Mouse (Mus musculus) heart, embryonic 12.5 days (tissue): ENCODE measurements around the gene Gemin7. TPM values are rescaled to one million over a fixed set of nuclear protein-coding genes. Genes with fewer than 3 reads are reported as not detected.
A peak's percentile ranks its signal among the peaks of the same experiment; 100 is the strongest.
"Not testable (repeated sequence)": the region's sequence is repeated elsewhere in the genome, so short reads cannot be mapped to it uniquely, and the experiment has no call there.

Experiments used
- ATAC-seq: fragments of 200-750 bp; cut with Nextera tagmentation; 2 replicates; pipeline ENCODE4 v1.8.0; 2017; ENCODE audit warnings: moderate TSS enrichment, moderate library complexity; ENCODE audit not compliant: insufficient number of reproducible peaks, low FRiP score
- H3K27ac ChIP-seq: fragments of 300-500 bp; sonication (generic); 2 replicates; pipeline ENCODE4 v1.5.1; 2016; ENCODE audit warnings: mild to moderate bottlenecking, moderate library complexity; ENCODE audit not compliant: poor library complexity, severe bottlenecking
- H3K27me3 ChIP-seq: fragments of 300-500 bp; sonication (generic); replicated peaks from 2 replicates; pipeline ENCODE4 v1.6.1; 2016; ENCODE audit warnings: mild to moderate bottlenecking, moderate library complexity
- H3K36me3 ChIP-seq: fragments of 300-500 bp; sonication (generic); 2 replicates; pipeline ENCODE4 v1.6.1; 2016; ENCODE audit warnings: mild to moderate bottlenecking, moderate library complexity
- H3K4me1 ChIP-seq: fragments of 300-500 bp; sonication (generic); replicated peaks from 2 replicates; pipeline ENCODE4 v1.6.1; 2016; ENCODE audit warnings: mild to moderate bottlenecking
- H3K4me2 ChIP-seq: fragments of 300-500 bp; sonication (generic); 2 replicates; pipeline ENCODE4 v1.6.1; 2016; ENCODE audit warnings: mild to moderate bottlenecking, moderate library complexity
- H3K4me3 ChIP-seq: fragments of 300-500 bp; sonication (generic); 2 replicates; pipeline ENCODE4 v1.5.1; 2016; ENCODE audit warnings: mild to moderate bottlenecking
- H3K9ac ChIP-seq: fragments of 300-500 bp; sonication (generic); 2 replicates; pipeline ENCODE4 v1.6.1; 2016; ENCODE audit warnings: mild to moderate bottlenecking, moderate library complexity
- H3K9me3 ChIP-seq: fragments of 300-500 bp; sonication (generic); replicated peaks from 2 replicates; pipeline ENCODE4 v1.6.1; 2016; ENCODE audit warnings: mild to moderate bottlenecking, moderate library complexity
- WGBS: fragments of 180-500 bp; shearing (Covaris S2); methylation state at CpG from one replicate; pipeline ENCODE4 v1.1.7; 2016; 5-methylcytosine and 5-hydroxymethylcytosine counted together
- polyA plus RNA-seq: library from polyadenylated mRNA; unstranded; fragments of >200 nt; fragmentation: Nextera tagmentation; extraction: Ambion mirVana; gene quantifications from 2 replicates; pipeline ENCODE4 v1.2.1, GENCODE M21; 2016

Gemin7 gene
- 118 and 121 TPM in 2 replicates for polyA plus RNA-seq

DNA sequence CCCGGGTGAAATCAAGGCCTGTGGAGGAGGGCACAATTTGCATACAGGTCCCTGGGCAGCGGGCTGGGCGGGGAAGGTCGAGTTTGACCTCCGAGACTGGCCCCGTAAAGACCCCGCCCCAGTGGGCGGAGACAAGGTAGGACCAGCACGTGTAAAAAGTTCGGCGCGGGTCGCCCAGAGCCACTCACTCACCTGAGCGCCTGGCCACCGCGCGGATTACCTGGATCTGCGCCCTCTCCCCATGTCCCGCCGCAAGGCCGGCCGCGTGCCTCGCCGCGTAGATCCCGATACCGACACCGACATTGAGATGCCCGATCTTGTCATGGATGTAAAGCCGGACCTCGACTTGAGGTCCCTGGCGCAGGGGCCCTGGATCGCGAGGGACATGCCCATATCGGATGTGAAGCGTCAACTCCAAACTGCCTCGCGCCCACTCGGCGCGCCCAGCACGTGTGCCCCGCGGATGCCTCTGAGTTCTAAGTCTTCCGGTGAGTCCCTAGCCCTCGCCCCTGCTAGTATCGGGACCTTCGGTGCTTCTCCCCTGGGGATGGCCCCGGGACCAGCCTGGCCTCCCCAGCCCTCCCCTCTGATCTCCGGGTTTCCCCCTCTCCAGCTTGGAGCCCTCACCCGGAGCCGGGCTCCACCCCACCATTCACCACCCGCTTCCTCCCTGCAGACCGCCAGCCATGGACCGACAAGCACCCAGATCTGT is at the start of gene Gemin7, which contains the start of gene Zfp296:
Gemin7 (minus strand) TSS at position 455 of the 712 bp plus-strand sequence.
Zfp296 (plus strand) TSS at position 147 of the 712 bp plus-strand sequence.
- peak; percentile 23; the same call in 1 of the 2 replicates for ATAC-seq
- H3K27ac ChIP-seq = no peak within 1 kb of the TSS

DNA sequence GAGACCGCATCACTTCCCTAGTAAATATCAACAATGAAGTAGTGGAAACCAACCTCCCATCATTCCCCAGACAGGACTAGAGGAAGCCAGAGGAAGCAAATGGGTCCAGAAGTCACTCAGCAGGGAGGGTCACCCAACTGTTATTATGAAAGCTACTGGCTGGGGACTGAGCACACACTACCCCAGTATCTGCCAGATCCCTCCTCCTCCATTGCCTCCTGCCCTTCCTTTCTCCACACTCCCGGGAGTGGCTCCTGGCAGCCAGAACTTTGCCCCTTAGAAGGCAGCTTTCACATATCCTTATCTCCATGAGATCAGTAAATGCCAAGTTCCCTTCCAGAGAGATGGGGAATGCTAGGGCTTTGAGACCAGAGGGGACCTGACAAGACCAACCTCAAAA is 46.0 kb upstream of the Gemin7 start:
- H3K9ac ChIP-seq = no peak overlapping the region
- no peak overlapping the region for H3K27ac ChIP-seq
- no peaks in the 10 kb centered on the region for H3K36me3 ChIP-seq
- no peak overlapping the region for H3K4me3 ChIP-seq
- ATAC-seq = no peak
- WGBS = 45% methylated on average over 2 of the region's 2 CpGs
- H3K27me3 ChIP-seq = peaks cover 25% of the 10 kb centered on the region
- no peak overlapping the region for H3K4me2 ChIP-seq
- peaks cover 5% of the 10 kb centered on the region for H3K4me1 ChIP-seq
- H3K9me3 ChIP-seq = no peaks in the 10 kb centered on the region

More for the DNA sequence above, at the start of gene Gemin7, which contains the start of gene Zfp296:
- WGBS = under 1% methylated on average over 56 of the region's 56 CpGs
- Histone ChIP-seq H3K4me1 (peaks cover 20% of the 10 kb centered on the region), H3K9me3 (no peaks in the 10 kb centered on the region), H3K9ac (peak within 1 kb of the TSS; percentile 64), H3K36me3 (peaks cover 29% of the 10 kb centered on the region), H3K27me3 (peaks cover 50% of the 10 kb centered on the region), H3K4me2 (peak within 1 kb of the TSS; percentile 76), H3K4me3 (peak within 1 kb of the TSS; percentile 43)

DNA sequence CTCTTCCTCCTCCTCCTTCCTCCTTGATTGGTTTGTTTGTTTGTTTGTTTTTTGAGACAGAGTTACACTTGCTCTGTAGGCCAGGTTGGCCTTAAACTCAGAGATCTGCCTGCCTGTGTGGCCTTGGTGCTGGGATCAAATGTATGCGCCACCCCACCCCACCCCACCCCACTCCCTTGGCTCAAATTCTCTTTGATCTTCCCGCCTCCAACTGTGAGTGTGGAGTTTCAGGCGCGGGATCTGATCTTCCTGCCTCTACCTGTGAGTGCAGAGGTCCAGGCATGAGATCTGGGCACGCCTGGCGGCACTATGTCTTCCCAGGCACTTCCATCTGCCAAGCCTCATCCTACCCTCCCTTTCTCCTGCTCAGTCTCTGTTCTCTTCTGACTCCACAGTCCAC is 44.8 kb upstream of the Gemin7 start:
- peaks cover 5% of the 10 kb centered on the region for H3K4me1 ChIP-seq
- no peak overlapping the region for H3K27ac ChIP-seq
- H3K27me3 ChIP-seq = peaks cover 25% of the 10 kb centered on the region
- no peak for ATAC-seq
- WGBS = 34% methylated on average over 6 of the region's 6 CpGs
- H3K9ac ChIP-seq = no peak overlapping the region
- no peaks in the 10 kb centered on the region for H3K36me3 ChIP-seq
- H3K4me3 ChIP-seq = no peak overlapping the region
- H3K4me2 ChIP-seq = no peak overlapping the region
- H3K9me3 ChIP-seq = no peaks in the 10 kb centered on the region

DNA sequence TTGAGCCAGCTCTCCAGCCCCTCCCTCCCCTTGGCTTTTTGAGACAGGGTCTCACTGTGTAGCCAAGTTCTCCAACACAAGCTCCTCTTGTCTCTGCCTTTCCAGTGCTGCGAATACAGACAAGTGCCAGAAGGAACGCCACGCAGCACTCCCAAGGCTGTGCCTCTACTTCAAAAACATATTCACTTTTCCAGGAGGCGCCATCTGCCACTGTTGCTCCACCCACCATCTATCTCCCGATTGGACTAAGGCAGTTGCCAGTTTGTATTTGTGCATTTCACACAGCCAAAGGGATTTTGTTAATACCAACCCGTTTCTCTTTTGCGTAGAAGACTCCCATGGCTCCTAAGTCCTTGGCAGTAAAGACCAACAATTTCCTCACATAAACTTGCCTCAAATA is 43.4 kb upstream of the Gemin7 start:
- Histone ChIP-seq H3K36me3 (no peaks in the 10 kb centered on the region), H3K27ac (no peak overlapping the region), H3K9me3 (no peaks in the 10 kb centered on the region), H3K4me2 (no peak overlapping the region), H3K9ac (no peak overlapping the region), H3K4me3 (no peak overlapping the region), H3K4me1 (peaks cover 5% of the 10 kb centered on the region), H3K27me3 (peaks cover 25% of the 10 kb centered on the region)
- WGBS = 89% methylated on average over 7 of the region's 7 CpGs
- no peak for ATAC-seq

DNA sequence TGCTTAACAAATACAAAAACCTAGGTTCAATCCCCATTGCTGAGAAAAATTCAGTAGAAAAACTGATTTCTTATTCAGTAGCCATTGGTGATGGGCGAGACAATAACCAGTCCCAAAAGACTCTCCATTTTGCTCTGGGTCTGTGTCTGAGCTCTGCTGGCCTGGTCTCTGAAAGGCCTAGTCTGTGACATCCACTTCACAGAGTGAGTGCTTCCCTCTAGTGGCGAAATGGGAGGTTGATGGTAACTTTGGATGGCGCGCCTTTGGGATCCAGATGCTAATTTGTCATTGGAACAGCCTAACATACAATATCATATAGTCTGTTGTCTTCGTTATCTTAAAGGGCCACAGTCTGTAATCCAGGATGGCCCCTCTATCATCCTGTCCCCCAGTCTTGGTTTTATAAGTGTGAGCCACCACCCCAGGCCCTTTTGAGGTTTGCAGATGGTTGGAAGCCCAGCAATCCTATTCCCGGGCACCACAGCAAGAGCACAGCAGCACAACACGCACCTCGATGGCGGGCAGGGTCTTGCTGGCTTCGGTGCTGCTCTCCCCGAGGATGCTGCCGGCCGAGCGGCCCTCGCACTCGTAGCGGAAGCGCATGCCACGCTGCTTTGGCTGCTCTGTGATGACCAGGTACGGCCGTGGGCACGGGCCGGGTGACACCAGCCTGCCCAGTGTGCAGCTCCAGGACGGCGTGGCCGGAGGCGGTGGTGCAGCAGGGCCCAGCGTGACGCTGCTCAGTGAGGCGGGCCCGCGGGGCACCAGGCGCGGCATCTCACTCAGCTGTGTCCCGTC is 41.8 kb upstream of the Gemin7 start:
- ATAC-seq = peak; percentile 60
- no peaks in the 10 kb centered on the region for H3K9me3 ChIP-seq

DNA sequence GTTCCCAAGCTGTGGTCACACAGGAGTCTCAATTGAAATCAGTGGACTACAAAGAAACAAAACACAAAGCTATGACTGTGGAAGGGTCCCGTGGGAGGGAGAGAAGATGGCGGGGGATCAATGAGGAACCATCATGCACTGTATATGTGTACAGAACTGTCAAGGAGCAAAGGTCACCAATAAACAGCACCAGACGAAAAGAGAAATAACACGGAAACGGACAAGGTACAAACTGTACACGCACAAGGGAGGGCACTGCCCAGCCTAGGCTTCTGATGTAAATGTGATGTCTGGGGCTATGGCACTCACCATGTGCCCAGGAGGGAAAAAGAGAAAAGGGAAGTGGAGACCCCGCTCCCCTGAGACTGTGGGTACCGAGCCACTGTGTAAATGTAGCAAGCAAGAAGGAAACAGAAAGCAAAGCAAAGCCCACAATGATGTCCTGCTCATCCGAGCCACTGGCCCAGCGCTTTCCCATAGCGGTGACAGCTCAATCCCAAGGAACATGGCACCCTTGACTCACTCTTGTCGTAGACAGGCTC is 37.7 kb upstream of the Gemin7 start:
- H3K9me3 ChIP-seq = no peaks in the 10 kb centered on the region
- 78% methylated on average over 12 of the region's 12 CpGs for WGBS

More for the DNA sequence above, 41.8 kb upstream of the Gemin7 start:
- Histone ChIP-seq H3K27ac (no peak overlapping the region), H3K4me3 (peak overlapping the region; percentile 42), H3K4me1 (peaks cover 5% of the 10 kb centered on the region), H3K4me2 (peak overlapping the region; percentile 76), H3K9ac (peak overlapping the region; percentile 61), H3K27me3 (peaks cover 25% of the 10 kb centered on the region), H3K36me3 (peaks cover 9% of the 10 kb centered on the region)
- 6% methylated on average over 35 of the region's 35 CpGs for WGBS

DNA sequence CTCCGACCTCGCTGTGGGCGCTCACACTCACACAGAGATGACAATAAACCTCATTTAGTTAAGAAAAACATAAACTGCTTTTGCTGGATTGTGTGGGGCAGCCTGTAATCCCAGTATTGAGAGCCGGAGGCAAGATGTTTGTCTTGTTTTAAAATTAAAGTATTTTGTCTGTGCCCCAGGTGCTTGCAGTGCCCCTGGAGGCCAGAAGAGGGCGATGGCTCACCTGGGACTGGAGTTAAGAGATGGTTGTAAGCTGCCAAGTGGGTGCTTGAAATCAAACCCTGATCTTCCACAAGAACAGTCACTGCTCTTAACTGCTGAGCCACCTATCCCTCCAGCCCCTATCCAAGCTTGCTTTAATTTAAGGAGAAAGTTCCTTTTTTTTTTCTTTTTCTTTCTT is 33.6 kb upstream of the Gemin7 start:
- no peak for ATAC-seq
- WGBS = 77% methylated on average over 5 of the region's 5 CpGs
- Histone ChIP-seq H3K27ac (no peak overlapping the region), H3K4me1 (no peaks in the 10 kb centered on the region), H3K9me3 (no peaks in the 10 kb centered on the region), H3K4me2 (no peak overlapping the region), H3K9ac (no peak overlapping the region), H3K36me3 (peaks cover 17% of the 10 kb centered on the region), H3K27me3 (no peaks in the 10 kb centered on the region), H3K4me3 (no peak overlapping the region)

More for the DNA sequence above, 37.7 kb upstream of the Gemin7 start:
- Histone ChIP-seq H3K4me2 (no peak overlapping the region), H3K27me3 (peaks cover 7% of the 10 kb centered on the region), H3K27ac (no peak overlapping the region), H3K36me3 (peaks cover 15% of the 10 kb centered on the region), H3K4me1 (peaks cover 5% of the 10 kb centered on the region), H3K9ac (no peak overlapping the region), H3K4me3 (no peak overlapping the region)
- no peak for ATAC-seq

DNA sequence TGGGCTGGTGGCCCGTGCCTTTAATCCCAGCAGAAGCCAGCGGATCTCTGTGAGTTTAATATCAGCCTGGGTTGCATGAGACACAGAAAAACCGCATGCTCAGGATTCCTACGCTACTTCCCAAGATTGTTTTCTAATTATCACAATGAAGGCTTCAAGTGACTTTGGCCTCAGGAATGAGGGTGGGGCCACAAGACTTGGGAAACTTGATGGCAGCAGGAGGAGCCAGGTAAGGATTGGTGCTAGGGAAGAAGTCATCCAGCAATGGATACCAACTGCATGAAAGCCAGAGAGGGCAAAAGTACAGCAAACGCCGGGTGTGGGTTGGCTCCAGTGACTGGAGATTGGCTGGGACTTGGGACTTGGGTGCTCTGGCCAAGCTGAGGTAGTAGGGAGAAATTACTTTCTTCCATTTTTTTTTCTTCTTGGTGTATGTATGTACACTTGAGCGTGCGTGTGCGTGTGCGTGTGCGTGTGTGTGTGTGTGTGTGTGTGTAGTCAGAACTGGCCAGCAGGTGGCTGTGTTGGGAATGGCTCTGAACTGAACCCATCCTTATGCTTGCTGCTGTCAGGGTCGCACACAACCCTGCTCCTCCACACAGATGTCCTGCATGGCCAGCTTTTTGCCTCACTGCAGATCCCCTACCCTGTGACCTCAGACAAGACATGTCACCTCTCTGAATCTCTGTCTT is 32.4 kb upstream of the Gemin7 start:
- 82% methylated on average over 12 of the region's 12 CpGs for WGBS
- H3K27me3 ChIP-seq = no peaks in the 10 kb centered on the region
- no peak overlapping the region for H3K27ac ChIP-seq
- no peak overlapping the region for H3K4me2 ChIP-seq
- H3K4me1 ChIP-seq = no peaks in the 10 kb centered on the region
- no peak overlapping the region for H3K4me3 ChIP-seq
- no peaks in the 10 kb centered on the region for H3K9me3 ChIP-seq
- no peak for ATAC-seq
- peaks cover 9% of the 10 kb centered on the region for H3K36me3 ChIP-seq
- no peak overlapping the region for H3K9ac ChIP-seq

DNA sequence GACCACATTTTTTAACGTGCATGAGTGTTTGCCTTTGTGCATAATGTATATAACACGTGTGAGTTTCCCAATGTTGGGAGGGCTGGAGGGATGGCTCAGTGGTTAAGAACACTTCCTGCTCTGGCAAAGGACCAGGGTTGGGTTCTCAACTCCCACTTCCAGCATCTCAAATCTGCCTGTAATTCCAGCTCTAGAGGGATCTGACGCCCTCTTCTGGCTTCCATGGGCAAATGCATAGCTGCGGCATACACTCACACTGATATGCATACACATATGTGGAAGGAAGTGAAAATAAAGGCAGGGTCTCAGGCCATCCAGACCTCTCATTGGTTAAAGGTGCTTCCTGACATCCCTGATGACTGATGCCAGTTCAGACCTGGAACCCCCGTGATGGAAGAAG is 29.9 kb upstream of the Gemin7 start:
- Histone ChIP-seq H3K27me3 (no peaks in the 10 kb centered on the region), H3K4me1 (peaks cover 15% of the 10 kb centered on the region), H3K9me3 (no peaks in the 10 kb centered on the region), H3K4me3 (no peak overlapping the region), H3K4me2 (no peak overlapping the region), H3K27ac (no peak overlapping the region), H3K36me3 (peaks cover 10% of the 10 kb centered on the region), H3K9ac (no peak overlapping the region)
- WGBS = 79% methylated on average over 5 of the region's 5 CpGs
- ATAC-seq = no peak

DNA sequence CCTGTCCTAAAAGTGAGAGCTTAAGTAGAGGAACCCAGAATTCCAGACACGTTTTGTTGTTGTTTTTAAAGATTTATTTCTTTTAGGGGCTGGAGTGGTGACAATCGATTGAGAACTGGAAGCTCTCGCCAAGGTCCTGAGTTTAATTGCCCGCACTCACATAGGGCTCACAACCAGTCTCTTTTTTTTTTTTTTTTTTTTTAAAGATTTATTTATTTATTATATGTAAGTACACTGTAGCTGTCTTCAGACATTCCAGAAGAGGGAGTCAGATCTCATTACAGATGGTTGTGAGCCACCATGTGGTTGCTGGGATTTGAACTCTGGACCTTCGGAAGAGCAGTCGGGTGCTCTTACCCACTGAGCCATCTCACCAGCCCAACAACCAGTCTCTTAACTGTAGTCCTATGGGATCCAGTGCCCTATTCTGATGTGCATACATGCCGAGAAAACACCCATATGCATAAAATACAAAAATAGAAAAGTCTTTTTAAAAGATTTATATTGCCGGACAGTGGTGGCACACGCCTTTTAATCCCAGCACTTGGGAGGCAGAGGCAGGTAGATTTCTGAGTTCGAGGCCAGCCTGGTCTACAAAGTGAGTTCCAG is 27.3 kb upstream of the Gemin7 start:
- not testable (repeated sequence) for H3K9ac ChIP-seq, H3K27ac ChIP-seq, ATAC-seq, H3K27me3 ChIP-seq, H3K9me3 ChIP-seq
- Histone ChIP-seq H3K4me3 (peak overlapping the region; percentile 94), H3K4me2 (peak overlapping the region; percentile 89), H3K4me1 (peaks cover 33% of the 10 kb centered on the region), H3K36me3 (peaks cover 31% of the 10 kb centered on the region)
- WGBS = 58% methylated on average over 10 of the region's 10 CpGs
